Mouse (Mus musculus) spleen, postnatal 36 days (tissue): ENCODE data around the gene Gm45808.
A peak's percentile ranks its signal among the peaks of the same experiment; 100 is the strongest.
"Not testable (repeated sequence)": the region's sequence is repeated elsewhere in the genome, so short reads cannot be mapped to it uniquely, and the experiment has no call there.

Source experiments
- DNase-seq, 2 experiments: peaks; one replicate each; pipeline ENCODE4 v3.0.0; 2022; ENCODE audit warnings: low spot score in 2 of 2, mixed read lengths in 1 of 2

Gm45808 gene

DNA sequence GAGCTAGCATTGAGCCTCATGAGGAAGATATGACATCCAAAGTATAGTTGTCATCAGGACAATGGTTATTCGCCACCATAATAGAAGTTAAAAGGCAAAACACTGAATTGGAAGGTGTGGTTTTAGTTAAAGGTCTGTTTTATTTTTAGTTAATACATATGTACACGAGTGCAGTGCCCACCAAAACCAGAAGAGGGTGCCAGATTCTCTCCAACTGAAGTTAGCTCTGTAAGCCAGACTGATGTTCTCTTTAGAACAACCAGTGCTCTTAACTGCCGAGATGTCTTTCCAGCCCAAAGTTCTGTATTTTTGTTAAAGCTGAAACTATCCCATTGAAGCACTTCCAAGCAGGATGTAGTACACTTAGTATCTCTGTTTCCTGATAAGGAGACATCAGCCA lies 15.7 kb downstream of the Gm45808 start:
- DNase-seq: peak; percentile 58 to 72

DNA sequence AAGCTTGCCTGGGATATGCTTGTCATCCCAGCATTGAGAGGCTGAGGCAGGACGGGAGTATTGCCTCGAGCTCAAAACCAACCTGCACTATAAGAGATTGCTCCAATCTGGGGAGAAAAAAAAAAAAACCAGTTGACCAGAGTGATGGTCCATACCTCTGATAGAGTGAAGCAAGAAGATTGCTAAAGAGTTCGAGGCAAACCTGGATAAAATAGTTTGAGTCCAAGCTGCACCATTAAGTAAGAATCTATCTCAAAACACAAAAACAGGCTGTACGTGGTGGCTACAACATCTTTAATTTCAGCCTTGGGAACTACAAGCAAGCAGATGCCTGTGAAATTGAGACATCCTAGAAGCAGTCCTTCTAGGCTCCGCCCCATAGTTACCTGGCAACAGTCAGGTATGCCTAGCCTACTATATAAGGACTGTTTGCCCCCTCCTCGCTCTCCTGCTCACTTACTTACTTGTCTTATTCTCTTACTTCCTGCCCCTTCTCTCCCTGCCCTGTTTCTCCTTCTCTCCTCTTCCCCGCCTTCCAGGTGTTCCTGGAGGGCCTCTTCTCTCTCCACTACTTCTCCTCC lies 19.4 kb downstream of the Gm45808 start:
- no peak for DNase-seq

DNA sequence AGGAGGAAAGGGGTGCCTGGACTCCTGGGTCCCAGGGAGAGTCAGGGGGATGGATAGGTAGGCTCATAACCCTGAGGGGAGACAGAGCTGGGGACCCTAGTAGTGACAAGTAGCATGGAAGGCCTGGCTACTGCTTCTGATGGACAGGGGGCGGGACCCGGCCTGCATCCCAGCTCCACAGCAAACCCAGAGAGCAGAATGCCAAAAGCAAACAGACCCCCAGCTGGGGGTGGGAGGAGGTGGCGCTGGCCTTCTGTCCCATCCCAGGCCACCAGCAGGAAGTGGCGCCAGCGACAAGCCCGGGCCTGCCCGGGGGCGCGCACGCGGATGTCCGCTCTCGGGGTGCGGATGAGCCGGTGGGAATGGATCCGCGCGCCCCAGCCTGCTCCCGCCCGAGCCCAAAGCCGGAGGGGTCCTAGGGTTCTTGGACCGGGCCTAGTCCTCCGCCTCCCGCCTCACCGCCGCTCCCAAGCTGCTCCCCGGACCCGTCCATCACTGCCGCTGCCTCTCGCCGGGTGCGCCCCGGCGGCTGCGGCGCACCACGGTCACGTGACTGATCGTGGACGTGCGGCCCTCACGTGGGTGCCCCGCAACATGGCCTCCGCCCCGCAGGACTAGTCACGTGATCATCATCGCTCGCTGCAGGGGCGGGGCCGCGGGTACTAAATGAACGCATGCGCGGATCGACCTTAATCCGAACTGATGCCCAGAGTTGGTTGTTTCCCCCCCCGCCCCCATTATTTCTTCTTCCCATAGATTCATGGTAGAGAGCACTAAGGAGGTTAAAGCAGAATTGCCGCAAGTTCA lies 20.1 kb downstream of the Gm45808 start, which contains the start of gene Bax:
TSS of gene Bax (minus strand) at position 616 of the 807 bp plus-strand sequence.
- DNase-seq: peak; percentile 92 to 96

DNA sequence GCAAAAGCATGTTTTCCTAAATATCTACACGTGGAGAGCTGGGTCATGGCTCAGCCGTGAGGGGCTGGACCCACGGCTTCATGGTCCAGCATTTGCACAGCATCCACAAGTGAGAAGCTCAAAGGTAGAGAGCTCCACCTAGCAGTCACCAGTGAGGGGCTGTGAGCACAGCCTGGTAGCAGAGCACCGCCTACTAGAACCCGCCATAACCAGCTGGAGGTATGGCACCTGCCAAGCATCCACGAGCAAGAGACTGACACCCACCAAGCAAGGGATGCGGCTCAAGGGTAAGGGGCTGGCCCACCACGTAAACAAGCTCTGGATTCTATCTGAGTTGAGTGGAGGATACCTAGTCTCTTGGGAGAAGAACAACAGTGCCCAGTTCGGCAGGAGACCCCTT lies 21.1 kb downstream of the Gm45808 start:
- DNase-seq: no peak

DNA sequence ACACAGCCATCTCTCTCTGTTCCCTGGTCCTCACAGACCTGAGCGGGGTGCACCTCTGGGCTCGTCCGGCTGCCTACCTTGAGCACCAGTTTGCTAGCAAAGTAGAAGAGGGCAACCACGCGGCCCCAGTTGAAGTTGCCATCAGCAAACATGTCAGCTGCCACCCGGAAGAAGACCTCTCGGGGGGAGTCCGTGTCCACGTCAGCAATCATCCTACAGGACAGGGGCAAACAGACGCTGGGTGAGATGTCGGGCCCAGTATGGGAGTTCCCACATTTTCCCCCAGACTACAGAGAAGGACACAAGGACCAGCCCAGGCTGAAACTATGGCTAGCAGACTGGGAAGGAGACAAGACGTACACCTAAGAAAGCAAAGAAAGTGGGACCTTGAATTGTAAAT lies 21.5 kb downstream of the Gm45808 start:
- no peak for DNase-seq

DNA sequence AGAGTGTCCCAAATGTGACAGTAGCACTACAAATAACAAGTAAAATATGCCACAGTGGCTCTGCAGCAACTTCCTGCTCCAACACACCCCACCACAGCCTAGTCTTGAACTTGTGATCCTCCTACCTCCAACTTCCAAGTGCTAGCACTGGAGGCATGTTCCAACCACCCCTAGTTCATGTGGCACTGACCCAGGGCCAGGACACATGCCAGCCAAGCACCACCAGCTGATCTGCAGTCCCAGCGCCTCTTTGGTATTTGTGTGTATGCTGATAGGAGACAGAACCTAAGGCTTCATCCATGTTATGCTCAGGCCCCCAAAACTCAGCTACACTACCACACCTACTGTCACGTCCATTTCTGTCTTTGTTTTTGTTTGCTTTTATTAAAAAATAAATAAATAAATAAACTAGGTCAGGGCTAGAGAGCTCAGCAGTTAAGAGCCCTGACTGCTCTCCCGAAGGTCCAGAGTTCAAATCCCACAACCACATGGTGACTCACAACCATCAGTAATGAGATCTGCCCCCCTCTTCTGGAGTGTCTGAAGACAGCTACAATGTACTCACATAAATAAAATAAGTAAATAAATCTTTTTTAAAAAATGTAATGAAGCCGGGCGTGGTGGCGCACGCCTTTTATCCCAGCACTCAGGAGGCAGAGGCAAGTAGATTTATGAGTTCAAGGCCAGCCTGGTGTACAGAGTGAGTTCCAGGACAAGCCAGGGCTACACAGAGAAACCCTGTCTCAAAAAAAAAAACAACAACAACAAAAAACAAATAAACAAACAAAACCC lies 22.4 kb downstream of the Gm45808 start:
- no peak for DNase-seq

DNA sequence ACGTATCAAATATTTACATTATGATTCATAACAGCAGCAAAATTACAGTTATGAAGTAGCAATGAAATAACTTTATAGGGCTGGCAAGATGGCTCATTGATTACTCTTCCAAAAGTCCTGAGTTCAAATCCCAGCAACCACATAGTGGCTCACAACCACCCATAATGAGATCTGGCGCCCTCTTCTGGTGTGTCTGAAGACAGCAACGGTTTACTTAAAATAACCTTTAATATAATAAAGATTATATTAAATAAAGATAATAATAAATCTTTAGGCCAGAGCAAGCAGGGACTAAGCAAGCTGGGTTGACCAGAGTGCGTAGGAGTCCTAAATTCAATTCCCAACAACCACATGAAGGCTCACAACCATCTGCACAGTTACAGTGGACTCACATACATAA lies 23.7 kb downstream of the Gm45808 start:
- not testable (repeated sequence) for DNase-seq

DNA sequence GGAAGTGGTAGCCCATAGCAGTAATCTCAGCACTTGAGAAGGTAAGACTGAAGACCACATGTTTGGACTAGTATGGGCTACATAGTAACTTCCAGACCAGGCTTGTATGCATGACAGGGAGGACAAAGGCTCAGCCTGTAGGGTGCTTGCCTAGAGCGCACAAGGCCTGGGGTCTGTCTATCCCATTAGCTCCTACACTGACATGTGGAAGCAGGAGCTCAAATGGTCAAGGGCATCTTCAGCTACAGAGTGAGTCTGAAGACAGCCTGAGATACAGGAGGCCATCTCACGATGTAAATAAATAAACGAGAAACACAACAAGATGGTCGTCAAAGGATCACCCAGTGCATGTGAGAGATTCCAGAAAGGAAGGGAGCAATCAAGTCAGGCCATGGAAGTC lies 24.3 kb downstream of the Gm45808 start:
- no peak for DNase-seq

DNA sequence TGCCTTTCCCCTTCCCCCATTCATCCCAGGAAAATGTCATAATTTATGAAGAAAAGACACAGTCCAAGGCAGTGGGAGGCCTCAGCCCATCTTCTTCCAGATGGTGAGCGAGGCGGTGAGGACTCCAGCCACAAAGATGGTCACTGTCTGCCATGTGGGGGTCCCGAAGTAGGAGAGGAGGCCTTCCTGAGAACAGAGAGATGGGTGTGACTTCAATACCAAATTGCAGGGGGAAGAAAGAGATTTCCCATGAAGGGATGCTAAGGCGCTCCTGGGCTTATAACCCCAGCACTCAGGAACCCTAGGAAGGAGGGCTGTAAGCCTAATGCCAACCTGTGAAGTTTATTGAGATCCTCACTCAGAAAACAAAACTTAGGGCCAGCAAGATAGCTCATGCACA lies 24.8 kb downstream of the Gm45808 start:
- DNase-seq: no peak

DNA sequence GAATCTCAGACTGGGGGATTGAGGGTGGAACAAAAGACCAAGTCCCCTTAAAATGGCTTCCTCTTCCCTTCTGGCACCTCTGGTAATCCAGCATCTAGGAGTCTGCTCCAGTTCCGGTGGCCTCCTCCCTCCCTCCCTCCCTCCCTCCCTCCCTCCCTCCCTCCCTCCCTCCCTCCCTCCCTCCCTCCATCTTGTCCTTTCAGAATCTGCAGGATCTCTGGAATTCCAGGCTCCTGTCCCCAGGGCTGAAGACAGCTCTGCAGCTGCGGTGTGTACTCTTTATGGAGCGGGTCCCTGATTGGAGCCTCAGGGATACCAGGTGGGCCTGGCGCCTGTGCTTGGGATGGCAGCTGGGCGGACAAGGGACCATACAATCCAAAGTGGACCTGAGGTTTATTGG lies 25.3 kb downstream of the Gm45808 start:
- DNase-seq: no peak

- peak; percentile 65 to 74 for DNase-seq
Measured at GRCm38 (mm10) chr7:45460860-45461314, 25.7 kb downstream of the Gm45808 start.

DNA sequence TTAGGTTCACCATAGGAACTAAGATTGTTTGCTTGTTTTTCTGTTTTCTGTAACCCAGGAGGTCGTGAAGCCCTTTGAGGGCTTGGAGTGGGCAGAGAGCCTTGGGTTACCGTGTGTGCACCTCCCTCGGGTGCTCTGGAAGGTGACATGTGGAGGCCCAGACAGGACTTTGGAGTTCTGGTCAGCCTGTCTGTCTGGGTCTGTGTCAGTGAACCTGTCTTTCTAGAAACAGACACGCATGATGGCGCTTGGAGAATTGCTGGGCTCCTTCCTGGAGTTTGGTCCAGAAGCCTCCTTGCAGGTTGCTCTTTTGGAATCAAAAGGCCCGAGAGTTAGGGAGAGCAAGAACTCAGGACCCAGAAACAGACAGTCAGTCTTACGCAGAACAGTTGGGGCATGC lies 26.2 kb downstream of the Gm45808 start:
- no peak for DNase-seq

GRCm38 (mm10) chr7:45459564-45460140 lies 27.0 kb downstream of the Gm45808 start, which contains the start of gene Ftl1:
Gene Ftl1, minus strand, starts transcription at chr7:45459884.
- peak; percentile 98 to 99 for DNase-seq

- peak; percentile 72 to 79 for DNase-seq
Measured at GRCm38 (mm10) chr7:45458748-45459563, 27.7 kb downstream of the Gm45808 start.

DNA sequence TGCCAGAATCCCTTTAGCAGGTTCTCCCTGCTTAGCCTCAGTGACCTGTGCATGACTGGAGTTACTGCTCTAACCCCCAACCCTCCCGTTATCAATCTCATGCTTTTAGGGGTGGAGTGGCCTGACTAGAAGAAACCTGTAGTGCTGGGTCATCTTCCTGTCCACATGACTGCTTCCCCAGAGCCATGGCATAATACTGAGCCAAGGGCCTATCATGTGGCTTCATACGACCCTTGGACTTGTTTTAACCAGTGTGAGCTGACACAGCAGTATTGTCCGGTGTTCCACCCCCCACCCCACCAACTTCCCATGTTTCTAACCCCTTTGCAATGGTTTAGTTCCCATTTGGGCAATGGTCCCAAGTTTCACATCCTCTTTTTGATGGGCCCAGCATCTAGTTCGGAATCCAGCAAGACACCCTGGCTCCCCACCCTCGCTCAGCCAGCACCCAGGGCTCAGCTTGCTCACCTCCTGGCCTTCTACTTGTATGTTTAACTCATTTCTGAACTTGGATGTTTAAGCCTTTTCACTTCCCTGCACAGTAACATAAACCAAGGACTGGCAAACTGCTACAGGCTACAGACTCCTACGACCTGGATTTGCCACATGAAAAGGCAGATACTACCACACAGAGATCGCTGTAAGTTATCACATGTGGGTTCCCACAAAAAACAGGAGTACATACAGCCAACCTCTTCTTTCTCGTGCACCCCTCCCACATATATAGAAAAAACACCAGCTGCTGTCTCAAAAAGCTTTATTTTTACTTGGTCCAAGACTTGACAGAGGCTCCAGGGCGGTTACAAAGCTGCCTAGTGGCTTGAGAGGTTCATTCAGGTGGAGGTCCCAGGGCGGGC lies 29.2 kb downstream of the Gm45808 start:
- peak; percentile 62 to 69 for DNase-seq

DNA sequence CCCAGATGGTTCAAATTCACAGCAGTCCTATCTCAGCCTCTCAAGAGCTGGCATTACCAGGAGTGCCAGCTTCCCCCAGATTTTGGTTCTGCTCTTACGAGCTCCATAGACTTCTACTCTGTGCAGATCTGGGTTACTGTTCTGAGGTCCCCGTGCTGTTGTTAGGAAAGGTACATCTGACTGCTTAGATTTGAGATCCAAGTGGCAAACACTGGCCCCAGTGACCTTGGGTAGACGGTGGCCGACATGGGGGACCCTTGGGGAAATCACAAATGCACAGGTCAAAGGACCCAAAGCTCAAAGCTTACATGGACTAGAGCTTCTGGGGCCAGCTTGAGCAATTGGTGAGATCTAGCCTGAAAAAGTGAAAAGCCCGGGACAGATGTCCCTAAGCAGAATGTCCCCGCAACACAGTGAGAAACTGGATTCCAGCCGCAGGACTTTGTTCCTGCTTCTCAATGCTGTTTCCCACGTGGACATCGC lies 29.8 kb downstream of the Gm45808 start:
- DNase-seq: no peak

DNA sequence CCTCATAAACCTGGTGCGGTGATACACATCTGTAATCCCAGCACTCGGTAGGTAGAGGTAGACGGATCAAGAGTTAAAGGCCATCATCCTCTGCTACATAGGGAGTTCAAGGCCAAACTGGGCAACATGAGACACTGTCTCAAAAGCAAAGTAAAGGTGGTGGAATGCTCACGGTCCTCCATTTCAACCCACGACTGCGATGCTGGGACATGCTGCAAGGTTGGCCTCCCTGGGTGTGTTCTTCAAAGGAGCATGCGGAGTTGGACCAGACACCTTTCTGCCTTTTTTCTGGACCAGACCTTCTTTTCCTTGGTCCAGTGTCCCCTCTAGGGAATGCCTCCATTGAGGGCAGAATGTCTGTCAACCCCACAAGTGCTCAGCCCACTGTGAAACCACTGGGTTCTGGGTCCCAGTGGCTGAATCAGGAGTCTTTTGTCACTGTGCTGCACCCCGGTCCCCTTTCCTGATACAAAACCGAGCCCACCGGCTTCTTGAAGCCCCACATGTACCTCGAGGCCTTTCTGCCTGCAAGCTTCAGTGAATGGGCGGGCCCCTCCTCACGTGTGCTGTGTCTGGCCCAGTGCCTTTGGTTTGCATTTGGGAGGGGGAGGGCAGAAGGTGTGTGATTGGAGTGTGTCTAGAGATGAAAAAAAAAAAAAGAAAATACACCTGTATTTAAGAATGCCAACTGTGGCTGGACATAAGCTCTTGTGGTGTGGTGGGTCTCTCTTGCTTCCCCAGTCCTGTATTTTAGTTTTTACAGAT lies 30.5 kb downstream of the Gm45808 start:
- no peak for DNase-seq

DNA sequence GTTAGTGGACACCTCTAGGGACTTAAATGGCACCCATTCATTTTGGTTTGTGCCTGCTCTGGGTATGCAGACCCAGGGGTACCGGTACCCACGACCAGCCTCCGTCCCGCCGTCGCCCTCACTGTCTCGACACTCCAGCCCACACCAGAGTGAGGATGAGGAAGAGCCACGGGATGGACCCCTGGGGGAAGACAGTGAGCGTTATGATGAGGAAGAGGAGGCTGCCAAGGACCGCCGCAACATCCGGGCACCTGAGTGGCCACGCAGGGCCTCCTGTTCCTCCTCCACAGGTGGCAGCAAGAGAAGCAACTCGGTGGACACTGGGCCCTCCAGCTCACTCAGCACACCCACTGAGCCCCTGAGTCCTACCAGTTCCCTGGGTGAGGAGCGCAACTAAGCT lies 31.6 kb downstream of the Gm45808 start:
- no peak for DNase-seq

- peak; percentile 79 for DNase-seq
Measured at GRCm38 (mm10) chr7:45451344-45451982, 35.1 kb downstream of the Gm45808 start.
